Mouse (Mus musculus) urinary bladder, adult 18-20 months (tissue): ENCODE data around the gene Mta2.
"Not testable (repeated sequence)": the region's sequence is repeated elsewhere in the genome, so short reads cannot be mapped to it uniquely, and the experiment has no call there.

Experiments used
- DNase-seq, 2 experiments: peaks; one replicate each; pipeline ENCODE4 v3.0.0; 2022; ENCODE audit warnings: low spot score in 2 of 2, mixed read lengths in 2 of 2

Gene Mta2

DNA sequence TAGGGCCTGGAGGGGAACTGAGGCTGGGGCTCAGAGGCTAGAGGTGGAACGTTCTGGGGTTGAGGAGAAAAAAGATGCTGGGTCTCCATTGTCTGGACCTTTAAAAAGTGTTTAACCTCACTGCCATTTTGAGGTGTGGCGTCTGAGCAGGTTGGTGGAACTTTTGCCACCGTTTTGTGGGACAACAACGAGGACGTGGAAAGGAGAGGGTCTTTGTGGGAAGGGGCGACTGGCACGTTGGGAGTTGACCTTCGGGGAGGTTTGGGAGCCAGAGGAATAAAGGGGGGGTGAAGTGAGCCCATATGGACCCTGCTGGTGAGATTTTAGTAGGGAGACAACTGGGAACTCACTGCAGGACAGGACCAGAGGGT is 25.7 kb downstream of the Mta2 start:
- DNase-seq: no peak

DNA sequence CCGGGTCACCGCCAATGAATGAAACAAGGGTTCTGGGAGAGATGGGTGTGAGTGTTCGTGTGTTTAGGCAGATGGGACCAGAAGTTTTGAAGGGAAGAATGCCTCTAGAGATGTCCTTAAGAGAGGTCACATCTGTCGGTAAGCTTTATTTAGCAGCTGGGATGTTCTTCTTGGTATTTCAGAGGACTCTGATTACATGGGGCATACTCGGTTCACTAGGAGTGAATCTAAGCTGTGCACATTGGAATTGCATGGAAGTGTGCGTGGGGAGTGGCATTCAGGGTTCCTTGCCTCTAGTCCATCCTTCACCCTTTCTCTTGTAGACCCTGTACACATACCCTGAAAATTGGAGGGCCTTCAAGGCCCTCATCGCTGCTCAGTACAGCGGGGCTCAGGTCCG is 26.2 kb downstream of the Mta2 start:
- DNase-seq: no peak

DNA sequence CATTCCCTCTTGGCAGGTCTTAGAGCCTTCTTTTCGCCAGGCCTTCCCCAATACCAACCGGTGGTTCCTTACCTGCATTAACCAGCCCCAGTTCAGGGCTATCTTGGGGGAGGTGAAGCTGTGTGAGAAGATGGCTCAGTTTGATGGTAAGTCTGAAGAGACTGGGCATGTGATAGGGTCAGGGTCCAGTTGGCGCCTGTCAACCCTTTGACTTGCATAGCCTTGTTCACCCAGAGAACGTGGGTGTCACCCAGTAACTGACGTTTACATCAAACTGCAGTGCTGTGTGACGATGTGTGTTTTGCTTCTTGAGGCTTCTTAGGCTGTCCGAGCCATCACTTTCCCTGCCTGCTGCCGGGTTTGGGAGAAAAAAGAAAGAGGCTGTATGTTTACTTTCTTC is 30.8 kb downstream of the Mta2 start:
- DNase-seq: not testable (repeated sequence)

DNA sequence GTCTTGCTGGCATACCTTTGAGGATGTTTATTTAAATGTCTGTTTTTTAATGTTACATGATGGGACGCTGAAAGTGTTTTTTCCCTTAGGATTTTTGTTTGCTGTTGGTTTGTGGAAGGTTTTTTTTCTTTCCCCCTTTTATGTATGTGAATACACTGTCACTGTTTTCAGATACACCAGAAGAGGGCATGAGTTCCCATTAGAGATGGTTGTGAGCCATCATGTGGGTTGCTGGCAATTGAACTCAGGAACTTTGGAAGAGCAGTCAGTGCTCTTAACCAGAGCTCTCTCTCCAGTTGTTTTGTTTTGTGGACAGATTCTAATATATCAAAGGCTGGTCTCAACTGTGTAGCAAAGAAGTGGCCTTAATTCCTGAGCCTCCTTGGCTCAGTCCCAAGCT is 33.0 kb downstream of the Mta2 start:
- no peak for DNase-seq

DNA sequence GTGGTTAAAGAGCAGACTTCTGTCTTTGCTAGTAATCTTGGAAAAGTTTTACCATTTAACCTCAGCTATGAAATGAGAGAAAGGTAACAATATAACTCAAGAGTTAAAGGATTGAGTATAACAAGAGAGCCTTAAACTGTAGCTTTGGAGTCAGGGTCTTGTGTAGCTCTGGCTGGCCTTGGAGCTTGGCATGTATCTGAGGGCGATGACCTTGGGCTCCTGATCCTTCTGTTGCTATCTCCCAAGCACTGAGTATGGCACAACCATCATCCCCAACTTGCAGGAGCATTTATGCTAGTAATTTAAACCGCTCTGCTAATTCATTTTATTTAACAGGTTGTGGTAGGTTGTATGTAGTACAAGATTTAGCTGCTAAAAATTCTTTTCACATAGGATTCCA is 33.8 kb downstream of the Mta2 start:
- DNase-seq: no peak

DNA sequence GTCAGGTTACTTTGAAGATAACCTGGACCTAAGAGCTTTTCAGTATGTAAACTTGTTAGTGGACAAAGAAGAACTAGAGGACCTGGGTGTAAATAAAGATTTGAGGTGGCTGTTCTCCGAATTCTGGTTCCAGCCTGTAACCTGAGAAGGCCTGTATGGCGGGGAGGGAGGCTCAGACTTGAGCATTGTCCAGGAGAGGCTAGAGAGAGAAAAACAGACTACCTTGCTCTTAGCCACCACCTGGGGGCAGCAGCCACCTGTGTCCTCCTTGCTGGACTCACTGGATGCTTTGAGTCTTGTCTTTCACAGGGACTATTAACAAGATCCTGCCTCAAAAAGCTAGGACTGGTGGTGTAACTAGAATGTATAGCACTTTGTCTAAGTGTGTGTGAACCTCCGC is 34.9 kb downstream of the Mta2 start:
- no peak for DNase-seq

DNA sequence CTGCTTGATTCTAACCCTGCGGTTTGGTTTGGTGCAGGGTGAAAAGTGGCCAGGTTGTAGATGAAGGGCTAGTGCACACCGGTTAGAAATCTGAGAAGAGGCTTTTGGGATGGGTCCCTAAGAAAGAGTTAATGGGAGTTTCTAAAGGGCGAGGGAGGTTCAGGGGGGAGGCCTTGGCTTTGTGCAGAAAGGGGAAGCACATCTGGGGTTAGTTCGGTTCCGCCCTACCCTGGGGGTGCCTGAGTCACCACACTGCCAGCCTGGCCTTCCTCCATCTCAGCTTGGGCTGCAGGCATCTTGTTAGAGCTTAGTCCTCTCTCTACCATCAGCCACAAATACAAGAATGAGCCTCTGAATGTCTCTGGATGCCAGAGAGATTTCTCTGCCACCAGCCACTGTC is 39.1 kb downstream of the Mta2 start:
- DNase-seq: no peak

DNA sequence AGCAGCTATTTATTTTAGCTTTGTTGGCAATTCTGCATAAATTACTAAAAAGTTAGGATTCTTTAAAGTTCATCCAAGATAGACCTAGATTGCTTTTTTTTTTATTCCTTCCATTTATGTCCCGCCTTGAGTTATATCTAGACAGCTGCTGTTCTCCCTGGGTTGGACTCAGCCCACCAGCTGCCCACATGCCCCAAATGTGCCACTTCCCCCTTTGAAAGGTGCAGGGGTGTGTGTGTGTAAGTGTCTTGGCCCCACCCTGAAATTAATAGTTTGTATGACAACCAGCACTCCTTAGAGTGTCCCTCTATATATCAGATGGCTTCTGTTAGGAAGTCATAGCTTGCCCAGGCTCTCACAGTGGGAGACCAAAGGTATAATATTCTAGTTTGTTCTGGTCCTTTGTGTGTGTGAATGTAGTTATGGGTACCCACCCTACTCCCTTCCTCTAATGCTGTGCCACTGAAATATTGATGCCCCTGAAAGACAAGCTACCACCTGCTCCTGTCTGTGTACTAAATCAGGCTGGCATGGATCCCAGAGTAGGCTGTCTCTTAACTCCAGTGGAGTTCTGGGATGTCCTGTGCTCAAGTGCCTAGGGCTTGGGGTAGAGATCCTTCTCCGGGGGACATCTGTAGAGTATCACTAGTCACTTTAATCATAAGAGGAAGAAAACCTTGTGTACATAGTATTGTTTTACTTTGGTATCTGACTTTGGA is 39.9 kb downstream of the Mta2 start:
- no peak for DNase-seq

DNA sequence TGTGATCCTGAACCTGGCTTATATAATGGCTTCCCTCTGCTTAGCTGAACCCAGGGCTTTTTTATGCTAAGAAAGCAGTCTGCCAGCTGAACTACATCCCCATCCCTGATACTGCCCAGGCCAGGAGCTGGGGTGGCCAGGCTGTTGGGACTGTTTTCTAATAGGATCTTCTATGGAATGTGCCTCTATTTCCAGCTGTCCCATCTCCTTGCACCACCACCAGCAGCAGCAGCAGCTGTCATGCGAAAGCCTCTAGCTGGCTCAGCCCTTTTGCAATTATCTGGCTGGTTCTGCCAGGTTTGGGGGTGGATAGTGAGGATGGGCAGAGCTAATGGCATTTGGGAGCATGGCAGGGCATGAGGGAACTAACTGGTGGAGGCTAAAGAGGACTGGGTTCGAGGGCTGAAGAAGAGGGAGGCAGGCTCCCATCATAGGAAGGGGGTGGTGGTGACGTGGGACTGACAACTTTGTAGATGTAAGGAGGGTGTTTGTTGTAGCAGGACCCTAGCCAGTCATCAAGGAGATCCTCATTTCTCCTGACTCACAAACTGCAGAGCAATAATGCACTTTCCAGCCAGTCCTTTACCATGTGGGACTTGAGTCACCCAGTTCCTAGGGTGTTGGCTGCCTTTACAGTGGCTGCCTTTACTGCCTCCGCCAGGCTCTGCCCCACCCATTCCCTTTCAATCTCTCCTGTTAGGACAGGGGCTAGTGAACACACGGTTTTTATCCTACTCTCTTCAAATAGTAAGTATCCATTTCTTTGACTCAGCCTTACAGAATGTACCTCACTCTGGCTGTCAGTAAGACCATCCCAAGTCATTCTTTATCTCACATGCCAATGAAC is 40.9 kb downstream of the Mta2 start:
- DNase-seq: no peak

DNA sequence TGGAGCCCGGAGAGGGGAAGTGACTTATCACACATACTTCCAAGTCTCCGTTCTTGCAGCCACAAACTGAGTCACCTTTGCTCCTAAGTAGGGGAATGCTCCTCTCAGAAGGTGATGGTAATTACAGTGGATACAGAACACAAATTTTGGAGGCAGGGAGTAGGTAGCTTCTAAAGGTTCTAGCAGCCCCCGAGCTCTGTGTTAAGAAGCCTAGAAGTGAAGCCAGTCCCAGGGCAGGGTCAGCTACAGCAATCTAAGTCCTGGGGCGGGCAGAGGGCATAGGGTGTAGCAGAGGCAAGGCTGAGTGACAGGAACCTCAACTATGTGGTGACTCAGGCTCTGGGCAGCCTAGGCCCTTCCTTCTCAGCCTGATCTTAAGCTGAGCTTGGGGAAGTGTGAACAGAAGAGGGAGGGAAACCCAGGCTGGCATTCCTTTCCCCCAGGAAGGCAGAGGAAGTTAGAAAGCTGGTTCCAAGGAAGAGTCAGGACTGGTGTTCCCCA is 41.5 kb downstream of the Mta2 start:
- DNase-seq: peak in 1 of 2 experiments; percentile 62

DNA sequence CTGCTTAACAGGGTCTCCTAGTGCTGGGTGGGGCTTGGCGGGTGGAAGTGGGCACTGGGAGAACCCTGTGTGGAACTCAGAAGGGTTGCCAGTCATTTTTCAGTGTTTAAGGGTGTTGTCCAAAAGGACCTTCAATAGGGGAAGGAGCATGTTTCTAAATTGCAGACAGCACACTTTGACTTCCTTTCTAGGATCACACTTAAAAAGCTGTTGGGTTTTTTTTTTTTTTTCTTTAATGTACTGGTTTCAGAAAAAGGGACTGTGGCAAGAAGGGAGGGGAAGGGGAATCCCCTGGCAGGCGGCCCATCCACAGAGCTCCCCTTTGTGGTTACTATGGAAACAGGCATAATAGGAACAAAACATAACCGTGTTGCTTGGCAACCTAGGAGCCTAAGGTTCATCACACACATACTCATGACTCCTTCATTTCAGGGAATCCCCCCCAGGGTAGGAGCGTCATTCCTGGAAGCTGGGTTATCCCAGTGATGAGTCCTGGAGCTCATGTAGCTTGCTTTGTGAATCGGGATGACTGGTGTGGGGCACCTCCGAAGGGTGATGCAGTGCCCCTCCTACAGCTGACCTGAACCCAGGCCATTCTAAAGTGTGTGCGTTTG is 42.7 kb downstream of the Mta2 start:
- DNase-seq: no peak

DNA sequence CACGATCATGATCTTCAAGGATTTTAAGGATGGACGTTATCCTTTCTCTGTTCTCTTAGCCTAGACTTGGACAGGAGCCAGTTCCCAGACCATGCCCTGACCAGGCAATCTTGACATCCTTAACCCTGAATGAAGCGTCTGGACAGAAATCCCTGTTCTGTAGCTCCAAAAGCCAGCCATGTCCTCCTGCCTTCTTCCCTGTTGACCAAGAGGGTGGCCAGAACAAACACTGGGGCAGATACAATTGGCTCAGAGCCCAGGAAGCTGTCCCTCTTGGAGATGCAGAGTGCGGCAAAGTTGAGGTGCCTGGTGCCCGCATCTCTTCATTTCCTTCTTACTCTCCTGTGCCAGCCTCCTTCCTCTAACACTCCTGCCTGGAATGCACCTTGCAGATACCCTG is 44.2 kb downstream of the Mta2 start:
- no peak for DNase-seq

DNA sequence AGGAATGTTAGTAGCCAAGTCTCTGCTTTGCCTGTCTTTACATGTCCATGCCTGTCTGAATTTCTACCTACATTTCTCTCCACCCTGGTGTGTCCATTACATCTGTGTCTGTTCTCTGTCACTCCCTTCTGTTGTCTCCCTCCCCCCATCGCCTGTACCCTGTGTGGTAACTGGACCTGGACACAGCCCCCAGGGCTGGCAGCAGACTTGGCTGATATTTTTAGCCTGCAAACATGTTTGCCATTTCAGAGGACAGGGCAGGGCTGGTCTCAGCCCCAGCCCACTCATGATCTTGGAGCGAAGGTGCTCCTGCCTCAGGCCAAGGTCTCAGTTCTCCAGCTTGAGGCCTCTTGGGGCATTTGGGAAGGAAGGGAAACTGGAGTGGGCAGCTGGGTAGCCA is 46.1 kb downstream of the Mta2 start:
- no peak for DNase-seq

DNA sequence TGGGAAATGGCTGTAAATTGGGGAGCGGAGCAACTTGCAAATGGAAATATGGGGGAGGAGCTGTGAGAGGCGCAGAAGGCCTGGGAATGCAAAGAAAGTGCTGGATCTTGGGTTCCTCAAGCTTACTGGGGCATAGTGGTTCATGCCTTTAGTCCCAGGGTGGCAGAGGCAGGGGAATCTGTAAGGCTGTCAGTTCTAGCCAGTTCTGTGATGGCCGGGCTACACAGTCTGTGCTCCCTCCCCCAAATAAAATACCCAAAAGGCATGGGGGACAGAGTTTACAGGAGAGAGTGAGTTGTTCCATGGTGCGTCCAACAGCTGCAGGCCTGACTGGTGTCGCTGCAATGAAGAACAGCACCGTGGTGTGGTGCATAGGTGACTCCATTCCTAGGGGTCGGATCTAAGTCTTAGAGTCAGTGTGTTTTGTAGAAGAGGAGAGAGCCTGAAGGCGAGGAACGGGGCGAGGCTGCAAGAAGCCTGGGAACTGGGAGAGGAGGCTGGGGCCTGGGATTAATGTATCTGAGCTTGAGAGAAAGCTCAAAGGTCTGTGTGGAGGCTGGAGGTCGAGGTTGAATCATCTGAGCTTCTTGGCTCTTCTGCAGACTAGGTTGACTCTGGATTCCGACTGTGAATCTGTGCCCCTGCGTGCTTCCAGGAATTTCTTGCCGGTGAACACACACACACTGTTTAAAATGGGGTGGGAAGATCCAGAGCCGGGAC is 46.8 kb downstream of the Mta2 start:
- DNase-seq: no peak

DNA sequence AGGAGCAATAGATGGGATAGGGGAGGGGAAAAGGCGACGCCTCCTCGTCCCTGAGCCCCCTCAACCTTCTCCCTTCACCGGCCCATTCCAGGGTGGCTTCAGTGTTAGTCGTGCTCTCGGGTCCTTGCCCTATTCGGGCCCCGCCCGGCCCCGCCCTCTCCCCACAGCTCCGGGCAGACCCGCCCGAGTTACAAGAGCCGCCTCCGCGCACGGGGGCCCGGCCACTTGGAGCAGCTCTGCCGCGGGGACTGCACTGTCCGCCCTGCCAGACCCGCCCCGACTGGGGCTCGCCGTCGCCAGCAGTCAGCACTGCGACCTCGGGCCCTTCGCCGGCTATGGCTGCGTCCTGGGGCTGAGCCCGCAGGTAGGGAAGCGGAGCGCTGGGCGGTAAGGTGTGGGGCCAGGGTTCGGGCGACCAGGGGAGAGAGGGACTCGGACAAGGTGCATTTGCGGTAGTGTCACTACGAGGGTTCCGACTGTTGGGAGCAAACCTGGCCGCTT is 47.4 kb downstream of the Mta2 start, which contains the start of gene Ahnak:
Gene Ahnak, plus strand, starts transcription at position 219 of the 501 bp plus-strand sequence.
- DNase-seq: peak; percentile 83 to 87

DNA sequence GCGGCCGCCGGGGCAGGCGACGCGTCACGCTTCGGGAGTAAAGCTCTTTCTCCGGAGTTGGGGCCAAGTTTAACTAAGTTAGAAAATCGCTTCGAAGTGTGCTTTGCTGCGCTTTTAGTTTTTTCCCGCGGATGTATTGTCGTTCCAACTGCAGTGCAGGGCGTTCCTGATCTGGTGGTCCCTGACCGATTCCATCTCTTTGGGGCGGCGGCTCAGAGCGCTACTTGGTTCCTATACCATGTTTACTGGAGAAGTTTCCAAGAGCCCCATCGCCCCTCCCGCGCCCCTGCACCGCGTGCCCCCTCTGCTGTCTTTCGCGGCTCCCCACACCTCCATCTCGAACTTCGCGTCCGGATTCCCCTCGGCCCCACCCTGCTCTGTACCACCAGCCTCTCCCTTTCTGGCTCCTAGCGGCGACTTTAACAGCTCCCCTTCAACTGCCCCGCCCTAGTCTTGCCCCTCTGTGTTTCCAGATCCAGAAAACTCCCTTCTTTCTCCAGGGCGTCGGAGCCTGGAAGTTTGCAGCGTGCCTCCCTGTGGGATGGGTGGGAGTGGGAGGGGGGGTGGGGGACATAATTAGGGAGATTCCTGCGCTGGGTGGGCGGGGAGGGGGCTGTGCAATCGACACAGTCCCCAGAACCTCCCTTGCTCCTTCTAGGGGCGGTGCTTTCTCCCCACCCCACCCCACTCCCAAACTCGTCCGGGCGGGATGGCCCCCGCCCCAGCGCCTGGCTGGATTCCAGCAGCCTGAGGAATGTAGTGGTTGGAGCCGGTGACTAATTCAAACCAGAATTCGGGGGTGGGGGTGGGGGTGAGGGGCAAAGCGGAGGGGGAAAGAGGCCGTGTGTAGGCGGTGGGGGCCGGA is 48.1 kb downstream of the Mta2 start:
- DNase-seq: peak; percentile 88 to 92

DNA sequence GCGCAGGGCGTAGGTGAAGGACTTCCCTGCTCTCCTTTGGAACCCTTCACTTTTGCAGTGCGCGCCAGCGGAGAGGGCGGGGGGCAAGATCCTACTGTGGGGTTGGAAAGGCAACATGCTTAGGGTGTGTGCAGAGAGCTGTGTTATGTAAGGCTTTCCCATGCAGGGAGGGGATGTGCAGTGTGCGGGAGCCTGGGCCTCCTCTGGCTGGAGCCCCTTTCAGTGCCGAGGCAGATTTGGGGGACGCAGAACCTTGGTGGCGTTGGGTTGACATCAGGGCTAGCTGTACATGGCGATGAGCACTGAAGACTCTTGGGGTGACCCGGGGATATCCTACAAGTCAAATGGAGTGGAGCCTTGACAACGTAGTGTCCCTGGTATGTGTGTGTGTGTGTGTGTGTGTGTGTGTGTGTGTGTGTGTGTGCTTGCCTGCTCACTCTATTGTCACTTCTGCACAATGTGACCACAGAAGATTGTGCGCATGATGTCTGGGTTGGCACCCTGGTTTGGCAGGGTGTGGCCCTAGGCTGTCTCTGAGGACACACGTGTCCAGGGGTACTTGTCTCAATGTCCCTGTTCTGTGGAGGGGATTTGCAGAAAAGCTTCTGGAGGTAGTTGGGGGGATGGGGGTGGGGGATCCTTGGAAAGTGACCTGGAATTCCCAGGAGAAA is 48.9 kb downstream of the Mta2 start:
- peak in 1 of 2 experiments; percentile 30 for DNase-seq

DNA sequence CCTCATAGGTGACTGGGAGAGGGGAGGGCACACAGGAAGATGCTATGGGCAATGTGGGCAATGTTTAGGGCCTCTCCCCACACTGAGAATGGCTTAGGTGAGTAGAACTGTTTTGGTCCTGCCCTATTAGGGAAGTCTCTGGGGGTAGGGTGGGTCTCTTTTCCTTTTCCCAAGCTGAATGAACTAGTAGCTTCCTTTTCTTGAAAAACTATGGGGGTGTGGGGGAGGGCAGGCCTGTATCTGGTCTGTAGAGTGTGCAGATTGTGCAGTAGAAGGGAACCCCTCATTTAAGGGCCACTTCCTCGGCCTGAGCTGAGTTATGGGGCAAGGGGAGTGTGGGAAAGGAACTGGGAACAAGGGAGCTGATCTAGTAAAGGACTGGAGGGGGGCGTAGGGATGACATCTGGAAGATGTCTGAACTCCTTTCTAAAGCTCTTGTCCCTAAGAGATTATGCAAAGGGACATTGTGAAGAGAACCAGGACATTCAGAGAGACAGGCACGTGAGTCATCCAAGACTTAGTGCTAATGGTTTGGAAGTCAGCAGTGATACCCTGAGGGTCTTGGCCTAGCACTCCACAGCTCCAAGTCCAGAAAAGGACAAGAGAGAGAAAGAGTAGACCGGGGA is 49.7 kb downstream of the Mta2 start:
- no peak for DNase-seq

DNA sequence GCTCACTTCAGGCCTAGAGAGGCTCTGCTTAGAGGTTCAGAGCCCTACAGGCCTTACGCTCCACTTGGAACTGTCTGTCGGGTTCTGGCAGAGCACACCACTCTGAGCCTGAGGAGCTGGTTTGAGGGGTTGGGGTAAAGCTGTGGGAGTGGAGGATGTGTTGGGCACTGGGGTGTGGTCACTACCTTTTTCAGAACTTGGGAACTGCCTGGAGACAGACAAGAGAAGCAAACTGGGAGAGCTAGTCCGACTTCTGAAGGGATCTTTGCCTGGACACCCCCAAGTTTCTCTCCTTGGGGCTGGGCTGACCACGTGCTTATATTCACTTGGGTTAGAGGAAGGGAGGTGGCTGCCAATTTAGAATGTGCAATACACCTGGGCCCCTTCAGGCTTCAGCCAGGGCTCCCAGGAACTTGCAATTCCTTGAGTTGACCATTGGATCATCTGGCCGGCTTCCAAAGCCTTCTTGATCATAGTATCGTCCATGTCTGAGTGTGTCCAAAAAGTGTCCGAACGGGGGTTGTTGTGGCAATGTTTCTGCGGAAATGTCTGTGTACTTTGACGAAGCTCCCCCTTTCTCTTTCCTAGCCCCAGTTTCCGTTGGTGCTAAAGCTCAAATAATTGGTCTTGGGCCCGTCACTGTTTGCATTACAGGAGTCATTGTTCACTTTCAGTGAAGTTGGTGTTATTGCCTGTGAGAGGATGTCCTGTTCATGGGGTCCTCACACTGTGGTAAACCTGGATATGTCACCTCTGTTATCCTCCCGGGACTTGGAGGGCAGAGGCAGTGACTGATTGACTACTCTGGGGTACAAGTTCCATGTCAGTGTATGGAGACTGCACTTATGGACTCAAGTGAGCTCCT is 50.4 kb downstream of the Mta2 start:
- no peak for DNase-seq
